Mouse (Mus musculus) heart, embryonic 16.5 days (tissue): Measurements from ENCODE around the gene Fnbp1l. TPM values are rescaled to one million over a fixed set of nuclear protein-coding genes. Genes with fewer than 3 reads are reported as not detected.

ENCODE experiments used
- ATAC-seq: fragments of 200-750 bp; cut with Nextera tagmentation; replicated peaks from 2 replicates; pipeline ENCODE4 v1.8.0; 2017; ENCODE audit warnings: moderate number of reproducible peaks; ENCODE audit not compliant: insufficient read depth, low FRiP score; ENCODE audit errors: extremely low read depth
- H3K27ac ChIP-seq: fragments of 300-500 bp; sonication (generic); 2 replicates; pipeline ENCODE4 v1.5.1; 2014; ENCODE audit warnings: mild to moderate bottlenecking, low read length, control low read depth, moderate library complexity
- H3K27me3 ChIP-seq: fragments of 300-500 bp; sonication (generic); 2 replicates; pipeline ENCODE4 v1.6.1; 2014; ENCODE audit warnings: low read length, mixed read lengths; ENCODE audit not compliant: control insufficient read depth, insufficient read depth
- H3K36me3 ChIP-seq: fragments of 300-500 bp; sonication (generic); 2 replicates; pipeline ENCODE4 v1.6.1; 2014; ENCODE audit not compliant: control insufficient read depth, insufficient read depth
- H3K4me1 ChIP-seq: fragments of 300-500 bp; sonication (generic); 2 replicates; pipeline ENCODE4 v1.6.1; 2014; ENCODE audit warnings: low read length, mixed read lengths; ENCODE audit not compliant: control insufficient read depth, insufficient read depth
- H3K4me2 ChIP-seq: fragments of 300-500 bp; sonication (generic); 2 replicates; pipeline ENCODE4 v1.6.1; 2014; ENCODE audit warnings: low read depth, mild to moderate bottlenecking, control low read depth, low read length
- H3K4me3 ChIP-seq: fragments of 300-500 bp; sonication (generic); 2 replicates; pipeline ENCODE4 v1.5.1; 2014; ENCODE audit warnings: mild to moderate bottlenecking, control low read depth, low read length
- H3K9ac ChIP-seq: fragments of 300-500 bp; sonication (generic); 2 replicates; pipeline ENCODE4 v1.6.1; 2014; ENCODE audit warnings: low read length, control low read depth
- H3K9me3 ChIP-seq: fragments of 300-500 bp; sonication (generic); replicated peaks from 2 replicates; pipeline ENCODE4 v1.6.1; 2016; ENCODE audit warnings: low read length; ENCODE audit not compliant: control insufficient read depth
- WGBS: fragments of 180-500 bp; shearing (Covaris S2); extraction: QIAGEN DNeasy Blood & Tissue Kit; methylation state at CpG from one replicate; pipeline ENCODE4 v1.1.7; 2014; 5-methylcytosine and 5-hydroxymethylcytosine counted together
- polyA plus RNA-seq: library from polyadenylated mRNA; unstranded; fragments of >200 nt; fragmentation: Nextera tagmentation; extraction: Ambion mirVana; gene quantifications from 2 replicates; pipeline ENCODE4 v1.2.1, GENCODE M21; 2015

Fnbp1l gene
- polyA plus RNA-seq, 1 experiment from 2014 or later: 22.9 TPM

GRCm38 (mm10) chr3:122551174-122551573 is 68.3 kb downstream of the Fnbp1l start:
- no peak for ATAC-seq
- no peak overlapping the region for H3K4me3 ChIP-seq
- WGBS: 88% methylated on average over 3 of the region's 3 CpGs

GRCm38 (mm10) chr3:122547469-122547868 is 72.0 kb downstream of the Fnbp1l start:
- WGBS: 75% methylated on average over 4 of the region's 4 CpGs
- no peak for ATAC-seq
- H3K9ac ChIP-seq: no peak overlapping the region
- H3K9me3 ChIP-seq: no peaks in the 10 kb centered on the region
- H3K27ac ChIP-seq: no peak overlapping the region
- peaks cover 8% of the 10 kb centered on the region for H3K36me3 ChIP-seq
- H3K4me3 ChIP-seq: no peak overlapping the region
- no peaks in the 10 kb centered on the region for H3K4me1 ChIP-seq
- H3K4me2 ChIP-seq: no peak overlapping the region
- H3K27me3 ChIP-seq: no peaks in the 10 kb centered on the region

More at GRCm38 (mm10) chr3:122551174-122551573, 68.3 kb downstream of the Fnbp1l start:
- H3K4me1 ChIP-seq: no peaks in the 10 kb centered on the region
- no peak overlapping the region for H3K9ac ChIP-seq
- no peaks in the 10 kb centered on the region for H3K27me3 ChIP-seq
- no peak overlapping the region for H3K27ac ChIP-seq
- H3K36me3 ChIP-seq: no peaks in the 10 kb centered on the region
- H3K4me2 ChIP-seq: no peak overlapping the region
- H3K9me3 ChIP-seq: no peaks in the 10 kb centered on the region

- peaks cover 10% of the 10 kb centered on the region for H3K36me3 ChIP-seq
- no peak for ATAC-seq
Observed at GRCm38 (mm10) chr3:122545346-122545745, 74.2 kb downstream of the Fnbp1l start.

GRCm38 (mm10) chr3:122540918-122541317 is 78.6 kb downstream of the Fnbp1l start:
- Histone ChIP-seq H3K27me3 (no peaks in the 10 kb centered on the region), H3K4me1 (no peaks in the 10 kb centered on the region; the same call in 1 of the 2 replicates), H3K4me2 (no peak overlapping the region), H3K9ac (no peak overlapping the region), H3K27ac (no peak overlapping the region), H3K9me3 (no peaks in the 10 kb centered on the region), H3K36me3 (peaks cover 21% of the 10 kb centered on the region), H3K4me3 (no peak overlapping the region)
- 46% methylated on average over 4 of the region's 4 CpGs for WGBS
- no peak for ATAC-seq

More at GRCm38 (mm10) chr3:122545346-122545745, 74.2 kb downstream of the Fnbp1l start:
- no peaks in the 10 kb centered on the region for H3K9me3 ChIP-seq
- H3K27me3 ChIP-seq: no peaks in the 10 kb centered on the region
- no peak overlapping the region for H3K4me3 ChIP-seq
- no peaks in the 10 kb centered on the region; the same call in 1 of the 2 replicates for H3K4me1 ChIP-seq
- no peak overlapping the region for H3K4me2 ChIP-seq
- 72% methylated on average over 2 of the region's 2 CpGs for WGBS
- H3K27ac ChIP-seq: no peak overlapping the region
- H3K9ac ChIP-seq: no peak overlapping the region

GRCm38 (mm10) chr3:122539961-122540690 is 79.4 kb downstream of the Fnbp1l start:
- Histone ChIP-seq H3K36me3 (peaks cover 19% of the 10 kb centered on the region), H3K27ac (no peak overlapping the region), H3K27me3 (no peaks in the 10 kb centered on the region), H3K9ac (no peak overlapping the region), H3K4me2 (no peak overlapping the region), H3K4me1 (no peaks in the 10 kb centered on the region; the same call in 1 of the 2 replicates), H3K4me3 (no peak overlapping the region), H3K9me3 (no peaks in the 10 kb centered on the region)
- 74% methylated on average over 17 of the region's 17 CpGs for WGBS
- ATAC-seq: no peak

- ATAC-seq: no peak
- H3K27ac ChIP-seq: no peak overlapping the region
- H3K4me3 ChIP-seq: no peak overlapping the region
- peaks cover 13% of the 10 kb centered on the region for H3K36me3 ChIP-seq
- no peaks in the 10 kb centered on the region; the same call in 1 of the 2 replicates for H3K4me1 ChIP-seq
- no peaks in the 10 kb centered on the region for H3K9me3 ChIP-seq
- H3K4me2 ChIP-seq: no peak overlapping the region
- H3K9ac ChIP-seq: no peak overlapping the region
- H3K27me3 ChIP-seq: no peaks in the 10 kb centered on the region
- WGBS: 89% methylated on average over 2 of the region's 2 CpGs
Observed at GRCm38 (mm10) chr3:122538851-122539250, 80.7 kb downstream of the Fnbp1l start.

GRCm38 (mm10) chr3:122535938-122536703 is 83.4 kb downstream of the Fnbp1l start:
- no peaks in the 10 kb centered on the region; the same call in 1 of the 2 replicates for H3K4me1 ChIP-seq
- H3K9ac ChIP-seq: no peak overlapping the region
- no peak overlapping the region for H3K4me2 ChIP-seq
- H3K27ac ChIP-seq: no peak overlapping the region
- H3K9me3 ChIP-seq: no peaks in the 10 kb centered on the region
- no peaks in the 10 kb centered on the region for H3K27me3 ChIP-seq
- ATAC-seq: no peak
- 78% methylated on average over 8 of the region's 8 CpGs for WGBS
- no peak overlapping the region for H3K4me3 ChIP-seq
- H3K36me3 ChIP-seq: peaks cover 10% of the 10 kb centered on the region

GRCm38 (mm10) chr3:122528477-122528876 is 91.0 kb downstream of the Fnbp1l start:
- H3K9ac ChIP-seq: no peak overlapping the region
- no peaks in the 10 kb centered on the region for H3K36me3 ChIP-seq
- H3K27me3 ChIP-seq: no peaks in the 10 kb centered on the region
- H3K27ac ChIP-seq: no peak overlapping the region
- no peaks in the 10 kb centered on the region for H3K4me1 ChIP-seq
- H3K4me2 ChIP-seq: no peak overlapping the region
- ATAC-seq: no peak
- no peak overlapping the region for H3K4me3 ChIP-seq
- 78% methylated on average over 3 of the region's 3 CpGs for WGBS
- no peaks in the 10 kb centered on the region for H3K9me3 ChIP-seq

- H3K9ac ChIP-seq: no peak overlapping the region
- H3K4me2 ChIP-seq: no peak overlapping the region
- 41% methylated on average over 1 of the region's 1 CpGs for WGBS
- no peaks in the 10 kb centered on the region for H3K27me3 ChIP-seq
- H3K27ac ChIP-seq: no peak overlapping the region
- no peaks in the 10 kb centered on the region for H3K36me3 ChIP-seq
- no peaks in the 10 kb centered on the region for H3K9me3 ChIP-seq
- ATAC-seq: no peak
- H3K4me1 ChIP-seq: peaks cover 8% of the 10 kb centered on the region; the same call in 1 of the 2 replicates
- H3K4me3 ChIP-seq: no peak overlapping the region
Observed at GRCm38 (mm10) chr3:122521294-122521693, 98.2 kb downstream of the Fnbp1l start.
